Mouse (Mus musculus) lung, postnatal 0 days (tissue): ENCODE data around the gene Mta1. TPM values are rescaled to one million over a fixed set of nuclear protein-coding genes. Genes with fewer than 3 reads are reported as not detected.

Experiments
- ATAC-seq: fragments of 200-750 bp; cut with Nextera tagmentation; 2 replicates; pipeline ENCODE4 v1.8.0; 2017; ENCODE audit warnings: moderate library complexity
- DNase-seq: peaks from one replicate; pipeline ENCODE4 v3.0.0-alpha.2; 2016; ENCODE audit warnings: low spot score
- H3K27ac ChIP-seq: fragments of 300-500 bp; sonication (generic); 2 replicates; pipeline ENCODE4 v1.5.1; 2014; ENCODE audit warnings: antibody characterized with exemption, mild to moderate bottlenecking, low read length, mixed read lengths
- H3K27me3 ChIP-seq: fragments of 300-500 bp; sonication (generic); replicated peaks from 2 replicates; pipeline ENCODE4 v1.6.1; 2014; ENCODE audit warnings: low read length, mixed read lengths; ENCODE audit not compliant: insufficient read depth
- H3K36me3 ChIP-seq: fragments of 300-500 bp; sonication (generic); 2 replicates; pipeline ENCODE4 v1.6.1; 2014; ENCODE audit warnings: low read length, mixed read lengths; ENCODE audit not compliant: insufficient read depth
- H3K4me1 ChIP-seq: fragments of 300-500 bp; sonication (generic); 2 replicates; pipeline ENCODE4 v1.6.1; 2014; ENCODE audit warnings: antibody characterized with exemption, low read depth, low read length, mixed read lengths; ENCODE audit not compliant: insufficient read depth
- H3K4me2 ChIP-seq: fragments of 300-500 bp; sonication (generic); replicated peaks from 2 replicates; pipeline ENCODE4 v1.6.1; 2014; ENCODE audit warnings: low read depth, mild to moderate bottlenecking, low read length, moderate library complexity, mixed read lengths
- H3K4me3 ChIP-seq: fragments of 300-500 bp; sonication (generic); 2 replicates; pipeline ENCODE4 v1.5.1; 2014; ENCODE audit warnings: low read depth, low read length
- H3K9ac ChIP-seq: fragments of 300-500 bp; sonication (generic); replicated peaks from 2 replicates; pipeline ENCODE4 v1.6.1; 2014; ENCODE audit warnings: low read depth, mild to moderate bottlenecking
- H3K9me3 ChIP-seq: fragments of 300-500 bp; sonication (generic); 2 replicates; pipeline ENCODE4 v1.6.1; 2016; ENCODE audit warnings: low read length, mixed read lengths
- CTCF ChIP-seq: IDR thresholded peaks from 2 replicates; pipeline ENCODE4 v1.5.1; 2016; ENCODE audit warnings: antibody characterized with exemption, mild to moderate bottlenecking
- EP300 ChIP-seq: IDR thresholded peaks from 2 replicates; pipeline ENCODE4 v1.6.1; 2016; ENCODE audit warnings: antibody characterized with exemption, mild to moderate bottlenecking, control low read depth
- WGBS: fragments of 180-500 bp; shearing (Covaris S2); extraction: QIAGEN DNeasy Blood & Tissue Kit; methylation state at CpG from one replicate; pipeline ENCODE4 v1.1.7; 2014; 5-methylcytosine and 5-hydroxymethylcytosine counted together
- polyA plus RNA-seq: library from polyadenylated mRNA; unstranded; fragments of >200 nt; fragmentation: Nextera tagmentation; extraction: Ambion mirVana; gene quantifications from 2 replicates; pipeline ENCODE4 v1.2.1, GENCODE M21; 2015

Mta1 gene
- polyA plus RNA-seq, 1 experiment from 2014 or later, result 12.2 TPM

GRCm38 (mm10) chr12:113149896-113150295, 51.8 kb downstream of the Mta1 start:
- 70% methylated on average over 3 of the region's 3 CpGs for WGBS
- DNase-seq (no peak), ATAC-seq (no peak)
- Histone ChIP-seq H3K27ac (no peak overlapping the region), H3K4me2 (no peak overlapping the region), H3K9ac (no peak overlapping the region), H3K4me1 (peaks cover 31% of the 10 kb centered on the region), H3K27me3 (no peaks in the 10 kb centered on the region), H3K4me3 (no peak overlapping the region), H3K9me3 (no peaks in the 10 kb centered on the region), H3K36me3 (peaks cover 4% of the 10 kb centered on the region; the same call in 1 of the 2 replicates)
- no peak for TF ChIP-seq EP300

GRCm38 (mm10) chr12:113150591-113150990, 52.5 kb downstream of the Mta1 start:
- Histone ChIP-seq H3K9me3 (no peaks in the 10 kb centered on the region), H3K9ac (no peak overlapping the region), H3K4me1 (peaks cover 34% of the 10 kb centered on the region), H3K4me2 (no peak overlapping the region), H3K27ac (no peak overlapping the region), H3K36me3 (no peaks in the 10 kb centered on the region), H3K27me3 (no peaks in the 10 kb centered on the region), H3K4me3 (no peak overlapping the region)
- TF ChIP-seq CTCF (no peak), EP300 (no peak)
- no peak for ATAC-seq
- WGBS, result 77% methylated on average over 4 of the region's 4 CpGs
- no peak for DNase-seq

GRCm38 (mm10) chr12:113151046-113151445, 53.0 kb downstream of the Mta1 start:
- Histone ChIP-seq H3K4me1 (peaks cover 29% of the 10 kb centered on the region), H3K4me2 (no peak overlapping the region; the same call in 1 of the 2 replicates)

GRCm38 (mm10) chr12:113151661-113152271, 53.7 kb downstream of the Mta1 start:
- TF ChIP-seq CTCF, result no peak
- under 1% methylated on average over 34 of the region's 36 CpGs for WGBS
- no peaks in the 10 kb centered on the region for H3K27me3 ChIP-seq
- ATAC-seq (no peak), DNase-seq (peak; percentile 60)
- peaks cover 28% of the 10 kb centered on the region for H3K4me1 ChIP-seq
- H3K4me2 ChIP-seq, result peak overlapping the region; percentile 79
- peak overlapping the region; percentile 50 for H3K4me3 ChIP-seq
- H3K27ac ChIP-seq, result peak overlapping the region; percentile 26; the same call in 1 of the 2 replicates
- no peaks in the 10 kb centered on the region for H3K9me3 ChIP-seq
- H3K9ac ChIP-seq, result peak overlapping the region; percentile 40
- H3K36me3 ChIP-seq, result no peaks in the 10 kb centered on the region

More at GRCm38 (mm10) chr12:113151046-113151445, 53.0 kb downstream of the Mta1 start:
- Histone ChIP-seq H3K27ac (no peak overlapping the region), H3K27me3 (no peaks in the 10 kb centered on the region), H3K9ac (no peak overlapping the region), H3K9me3 (no peaks in the 10 kb centered on the region), H3K36me3 (no peaks in the 10 kb centered on the region), H3K4me3 (no peak overlapping the region)
- ATAC-seq (no peak), DNase-seq (peak; percentile 24)
- no peak for TF ChIP-seq EP300
- no peak for TF ChIP-seq CTCF
- WGBS, result 54% methylated on average over 8 of the region's 8 CpGs

- no peaks in the 10 kb centered on the region for H3K36me3 ChIP-seq
- H3K4me3 ChIP-seq, result peak overlapping the region; percentile 50
- peaks cover 27% of the 10 kb centered on the region for H3K4me1 ChIP-seq
- peak overlapping the region; percentile 40 for H3K9ac ChIP-seq
- H3K27ac ChIP-seq, result peak overlapping the region; percentile 26; the same call in 1 of the 2 replicates
- peak overlapping the region; percentile 79 for H3K4me2 ChIP-seq
- ATAC-seq (no peak), DNase-seq (no peak)
- TF ChIP-seq CTCF (no peak), EP300 (no peak)
- WGBS, result 16% methylated on average over 19 of the region's 19 CpGs
- no peaks in the 10 kb centered on the region for H3K27me3 ChIP-seq
- H3K9me3 ChIP-seq, result no peaks in the 10 kb centered on the region
Observed at GRCm38 (mm10) chr12:113152272-113152661, 54.2 kb downstream of the Mta1 start.

- TF ChIP-seq EP300 (no peak), CTCF (no peak)
- Histone ChIP-seq H3K4me2 (0 out of 2 replicates have a peak overlapping the region, but pooled peaks have one; percentile 79), H3K4me3 (no peak overlapping the region), H3K36me3 (no peaks in the 10 kb centered on the region), H3K9ac (no peak overlapping the region), H3K27ac (no peak overlapping the region), H3K4me1 (peaks cover 26% of the 10 kb centered on the region), H3K27me3 (no peaks in the 10 kb centered on the region), H3K9me3 (no peaks in the 10 kb centered on the region)
- WGBS, result 80% methylated on average over 6 of the region's 6 CpGs
- ATAC-seq (no peak), DNase-seq (no peak)
Observed at GRCm38 (mm10) chr12:113152991-113153525, 55.0 kb downstream of the Mta1 start.
